Mouse (Mus musculus): Measurements from ENCODE around the gene Gm3488. TPM values are rescaled to one million over a fixed set of nuclear protein-coding genes. Genes with fewer than 3 reads are reported as not detected.
"Not testable (repeated sequence)": the region's sequence is repeated elsewhere in the genome, so short reads cannot be mapped to it uniquely, and the experiment has no call there.

The Gm3488 gene
- under 1 TPM in 1 of 2 experiments, not detected in 1; 0.18 TPM for total RNA-seq (2021)
- 0.47 TPM in 1 of 2 replicates, not detected in the other for polyA plus RNA-seq (2012; rRNA removed)
- long read RNA-seq = 0 reads

GRCm38 (mm10) chr14:5501374-5501773 is at the start of gene Gm3488:
TSS of gene Gm3488 (plus strand) at chr14:5501674.
- DNase-seq; intact Hi-C loops (cut with DNase I); H3K79me2 ChIP-seq (replicated peaks; ENCODE audit: control insufficient read depth, insufficient read depth, low read length); H3K4me3 ChIP-seq; H3K27ac ChIP-seq; H3K36me3 ChIP-seq (ENCODE audit: control insufficient read depth, insufficient read depth, low read length); H3K9ac ChIP-seq (ENCODE audit: low read depth, low read length); H3K4me1 ChIP-seq (ENCODE audit: control insufficient read depth, insufficient read depth, low read length); H3K27me3 ChIP-seq (ENCODE audit: control insufficient read depth, insufficient read depth, low read length): not testable (repeated sequence)
- WGBS = no CpG with 5 or more reads among the region's 35 CpGs

DNA sequence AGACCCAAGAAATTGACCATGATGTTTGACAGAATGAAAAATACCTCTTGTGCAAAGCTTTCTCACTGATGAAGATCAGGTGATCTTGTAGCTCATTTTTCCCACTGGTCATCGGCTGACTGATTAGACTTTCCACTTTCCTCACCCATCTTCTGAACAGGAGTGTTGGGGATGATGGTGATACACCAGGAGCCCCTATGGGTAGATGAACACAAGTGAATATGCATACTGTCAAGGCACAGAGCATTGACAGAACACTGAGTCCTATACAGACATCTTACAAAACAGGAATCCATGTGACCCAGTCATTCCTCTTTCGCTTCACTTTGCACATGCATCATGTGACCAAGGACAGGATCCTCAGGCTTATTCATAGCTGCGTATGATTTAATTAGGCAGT is 46.1 kb upstream of the Gm3488 start, which contains the start of gene Gm3194:
Gene Gm3194, minus strand, starts transcription at position 101 of the 400 bp plus-strand sequence.
- H3K9ac ChIP-seq (ENCODE audit: low read depth, low read length); H3K4me3 ChIP-seq; DNase-seq; H3K27me3 ChIP-seq (ENCODE audit: control insufficient read depth, insufficient read depth, low read length); H3K27ac ChIP-seq; H3K36me3 ChIP-seq (ENCODE audit: control insufficient read depth, insufficient read depth, low read length); intact Hi-C loops (cut with DNase I); H3K79me2 ChIP-seq (replicated peaks; ENCODE audit: control insufficient read depth, insufficient read depth, low read length); H3K4me1 ChIP-seq (ENCODE audit: control insufficient read depth, insufficient read depth, low read length): not testable (repeated sequence)
- WGBS = no CpG with 5 or more reads among the region's 3 CpGs

DNA sequence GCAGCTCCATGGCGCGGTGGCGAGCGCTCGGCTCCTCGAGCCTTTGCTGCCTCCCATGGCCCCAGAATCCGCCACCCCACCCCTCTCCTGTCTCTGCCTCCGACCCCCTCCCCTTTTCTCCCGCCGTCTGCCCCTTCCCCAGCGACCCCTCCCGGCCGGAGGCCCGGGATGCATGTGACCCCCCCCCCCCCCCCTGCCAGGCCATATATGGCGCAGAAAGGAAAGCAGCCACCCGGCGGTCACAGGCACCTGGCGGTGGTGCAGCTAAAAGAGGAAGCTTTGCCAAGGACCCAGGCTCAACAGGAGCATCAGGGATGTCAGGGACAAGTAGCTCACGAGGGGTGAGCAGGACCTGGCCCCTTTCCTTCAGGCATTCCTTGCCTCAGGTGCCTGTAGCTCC is 41.0 kb upstream of the Gm3488 start:
- H3K27me3 ChIP-seq (ENCODE audit: control insufficient read depth, insufficient read depth, low read length); intact Hi-C loops (cut with DNase I); H3K36me3 ChIP-seq (ENCODE audit: control insufficient read depth, insufficient read depth, low read length); H3K79me2 ChIP-seq (replicated peaks; ENCODE audit: control insufficient read depth, insufficient read depth, low read length); DNase-seq; H3K4me3 ChIP-seq; H3K9ac ChIP-seq (ENCODE audit: low read depth, low read length); H3K27ac ChIP-seq; H3K4me1 ChIP-seq (ENCODE audit: control insufficient read depth, insufficient read depth, low read length): not testable (repeated sequence)
- WGBS = no CpG with 5 or more reads among the region's 19 CpGs

DNA sequence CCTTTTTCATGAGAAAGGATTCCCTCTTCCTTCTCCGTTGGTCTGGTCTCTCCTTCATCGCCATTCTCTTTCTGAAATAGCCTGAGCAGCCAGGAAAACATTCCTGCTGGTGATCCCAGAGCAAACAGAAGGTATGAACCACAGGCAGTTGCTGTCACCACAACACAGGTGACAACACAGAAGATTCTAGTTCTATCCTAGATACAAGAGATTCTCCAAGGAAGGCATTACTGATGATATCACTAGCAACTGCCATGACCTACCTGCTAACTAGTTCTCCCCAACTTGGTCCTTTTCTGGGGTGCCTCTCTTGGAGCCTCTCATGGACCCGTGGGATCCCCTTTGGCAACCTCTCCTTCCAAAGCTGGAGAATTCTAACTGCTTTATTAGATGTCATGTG is 23.7 kb upstream of the Gm3488 start, which contains the start of gene Gm8246:
Gene Gm8246, minus strand, starts transcription at position 101 of the 400 bp plus-strand sequence.
- H3K27ac ChIP-seq; H3K9ac ChIP-seq (ENCODE audit: low read depth, low read length); H3K36me3 ChIP-seq (ENCODE audit: control insufficient read depth, insufficient read depth, low read length); H3K79me2 ChIP-seq (replicated peaks; ENCODE audit: control insufficient read depth, insufficient read depth, low read length); intact Hi-C loops (cut with DNase I); H3K27me3 ChIP-seq (ENCODE audit: control insufficient read depth, insufficient read depth, low read length); H3K4me3 ChIP-seq; DNase-seq; H3K4me1 ChIP-seq (ENCODE audit: control insufficient read depth, insufficient read depth, low read length): not testable (repeated sequence)
- no CpG with 5 or more reads among the region's 3 CpGs for WGBS

GRCm38 (mm10) chr14:5483907-5484306 is 17.6 kb upstream of the Gm3488 start, which contains the start of gene Gm3187:
TSS of gene Gm3187 (plus strand) at chr14:5484207.
- H3K27ac ChIP-seq; H3K4me3 ChIP-seq; intact Hi-C loops (cut with DNase I); DNase-seq; H3K36me3 ChIP-seq (ENCODE audit: control insufficient read depth, insufficient read depth, low read length); H3K4me1 ChIP-seq (ENCODE audit: control insufficient read depth, insufficient read depth, low read length); H3K27me3 ChIP-seq (ENCODE audit: control insufficient read depth, insufficient read depth, low read length); H3K79me2 ChIP-seq (replicated peaks; ENCODE audit: control insufficient read depth, insufficient read depth, low read length); H3K9ac ChIP-seq (ENCODE audit: low read depth, low read length): not testable (repeated sequence)
- 74% methylated on average over 4 of the region's 5 CpGs for WGBS

DNA sequence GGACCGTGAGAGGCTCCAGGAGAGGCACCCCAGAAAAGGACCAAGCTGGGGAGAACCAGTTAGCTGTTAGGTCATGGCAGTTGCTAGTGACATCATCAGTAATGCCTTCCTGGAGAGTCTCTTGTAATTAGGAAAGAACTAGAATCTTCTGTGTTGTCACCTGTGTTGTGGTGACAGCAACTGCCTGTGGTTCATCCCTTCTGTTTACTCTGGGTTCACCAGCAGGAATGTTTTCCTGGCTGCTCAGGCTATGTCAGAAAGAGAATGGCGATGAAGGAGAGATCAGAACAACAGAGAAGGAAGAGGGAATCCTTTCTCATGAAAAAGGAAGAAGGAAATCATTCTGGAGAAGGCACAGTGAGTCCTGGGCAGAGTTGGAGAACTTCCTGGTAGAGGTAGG is 36.7 kb downstream of the Gm3488 start, which contains the start of gene Gm3532:
Gene Gm3532, plus strand, starts transcription at position 301 of the 400 bp plus-strand sequence.
- intact Hi-C loops (cut with DNase I); H3K27ac ChIP-seq; H3K79me2 ChIP-seq (replicated peaks; ENCODE audit: control insufficient read depth, insufficient read depth, low read length); H3K9ac ChIP-seq (ENCODE audit: low read depth, low read length); DNase-seq; H3K27me3 ChIP-seq (ENCODE audit: control insufficient read depth, insufficient read depth, low read length); H3K36me3 ChIP-seq (ENCODE audit: control insufficient read depth, insufficient read depth, low read length); H3K4me3 ChIP-seq; H3K4me1 ChIP-seq (ENCODE audit: control insufficient read depth, insufficient read depth, low read length): not testable (repeated sequence)
- no CpG with 5 or more reads among the region's 2 CpGs for whole genome bisulfite sequencing

Other genes with a start within 250 kb of the Gm3488 start
- gene Gm3526, start 241.1 kb upstream of the Gm3488 start, total RNA-seq (2021) = not detected
- 0.06 TPM in 1 of 2 replicates, not detected in the other for gene Gm3526, start 241.1 kb upstream of the Gm3488 start, polyA plus RNA-seq (2012; rRNA removed)
- gene Gm3542, start 166.7 kb upstream of the Gm3488 start, total RNA-seq (2021) = not detected
- gene Gm3542, start 166.7 kb upstream of the Gm3488 start, polyA plus RNA-seq (2012; rRNA removed) = not detected in 2 replicates
- not detected for gene Gm3500, start 112.6 kb upstream of the Gm3488 start, total RNA-seq (2021)
- gene Gm3500, start 112.6 kb upstream of the Gm3488 start, polyA plus RNA-seq (2012; rRNA removed) = 0.35 TPM in 1 of 2 replicates, not detected in the other
- under 1 TPM; 0.32 to 0.34 TPM for gene Gm3194, start 46.2 kb upstream of the Gm3488 start, total RNA-seq (2021)
- gene Gm3194, start 46.2 kb upstream of the Gm3488 start, polyA plus RNA-seq (2012; rRNA removed) = 0.29 and 0.43 TPM in 2 replicates
- not detected for gene Gm8246, start 23.8 kb upstream of the Gm3488 start, total RNA-seq (2021)
- not detected in 2 replicates for gene Gm8246, start 23.8 kb upstream of the Gm3488 start, polyA plus RNA-seq (2012; rRNA removed)
- not detected for gene Gm3187, start 17.5 kb upstream of the Gm3488 start, total RNA-seq (2021)
- gene Gm3187, start 17.5 kb upstream of the Gm3488 start, polyA plus RNA-seq (2012; rRNA removed) = not detected in 2 replicates
- gene Gm3532, start 36.8 kb downstream of the Gm3488 start, total RNA-seq (2021) = not detected
- not detected in 2 replicates for gene Gm3532, start 36.8 kb downstream of the Gm3488 start, polyA plus RNA-seq (2012; rRNA removed)
- not detected for gene Gm8265, start 131.4 kb downstream of the Gm3488 start, total RNA-seq (2021)
- not detected in 2 replicates for gene Gm8265, start 131.4 kb downstream of the Gm3488 start, polyA plus RNA-seq (2012; rRNA removed)
- not detected for gene Gm9603, start 185.8 kb downstream of the Gm3488 start, total RNA-seq (2021)
- not detected in 2 replicates for gene Gm9603, start 185.8 kb downstream of the Gm3488 start, polyA plus RNA-seq (2012; rRNA removed)
- gene Gm3373, start 239.9 kb downstream of the Gm3488 start, total RNA-seq (2021) = under 1 TPM in 1 of 2 experiments, not detected in 1; 0.23 TPM
- gene Gm3373, start 239.9 kb downstream of the Gm3488 start, polyA plus RNA-seq (2012; rRNA removed) = 0.23 and 0.96 TPM in 2 replicates

Measured in heart, adult 2 months (tissue).